Mouse (Mus musculus) limb, embryonic 14.5 days (tissue): ENCODE data around the gene Eno1. TPM values are rescaled to one million over a fixed set of nuclear protein-coding genes. Genes with fewer than 3 reads are reported as not detected.

ENCODE experiments used
- ATAC-seq: fragments of 200-750 bp; cut with Nextera tagmentation; 2 replicates; pipeline ENCODE4 v1.8.0; 2017; ENCODE audit warnings: low read depth, moderate number of reproducible peaks, moderate TSS enrichment; ENCODE audit not compliant: low FRiP score
- DNase-seq: peaks from one replicate; pipeline ENCODE4 v3.0.0-alpha.2; 2015; ENCODE audit warnings: low spot score
- H3K27ac ChIP-seq: fragments of 300-500 bp; sonication (generic); replicated peaks from 2 replicates; pipeline ENCODE4 v1.5.1; 2014; ENCODE audit warnings: low read depth, mild to moderate bottlenecking, low read length, moderate library complexity, mixed read lengths
- H3K27me3 ChIP-seq: fragments of 300-500 bp; sonication (generic); 2 replicates; pipeline ENCODE4 v1.6.1; 2014; ENCODE audit warnings: low read length, mixed read lengths; ENCODE audit not compliant: control insufficient read depth, insufficient read depth
- H3K36me3 ChIP-seq: fragments of 300-500 bp; sonication (generic); 2 replicates; pipeline ENCODE4 v1.6.1; 2014; ENCODE audit warnings: mild to moderate bottlenecking, low read length, moderate library complexity, mixed read lengths; ENCODE audit not compliant: control insufficient read depth, insufficient read depth
- H3K4me1 ChIP-seq: fragments of 300-500 bp; sonication (generic); 2 replicates; pipeline ENCODE4 v1.6.1; 2014; ENCODE audit warnings: antibody characterized with exemption, low read length, mixed read lengths; ENCODE audit not compliant: control insufficient read depth, insufficient read depth
- H3K4me2 ChIP-seq: fragments of 300-500 bp; sonication (generic); replicated peaks from 2 replicates; pipeline ENCODE4 v1.6.1; 2014; ENCODE audit warnings: low read depth, mild to moderate bottlenecking, low read length, moderate library complexity; ENCODE audit not compliant: severe bottlenecking
- H3K4me3 ChIP-seq: fragments of 300-500 bp; sonication (generic); replicated peaks from 2 replicates; pipeline ENCODE4 v1.5.1; 2014; ENCODE audit warnings: low read length
- H3K9ac ChIP-seq: fragments of 300-500 bp; sonication (generic); 2 replicates; pipeline ENCODE4 v1.6.1; 2014; ENCODE audit warnings: mild to moderate bottlenecking, low read depth, low read length, moderate library complexity; ENCODE audit not compliant: severe bottlenecking
- H3K9me3 ChIP-seq: fragments of 300-500 bp; sonication (generic); 2 replicates; pipeline ENCODE4 v1.6.1; 2016; ENCODE audit warnings: low read length; ENCODE audit not compliant: control insufficient read depth
- POLR2A ChIP-seq: fragments of 200-500 bp; IDR thresholded peaks from 2 replicates; pipeline ENCODE4 v1.8.0; 2012; ENCODE audit warnings: inconsistent platforms, mild to moderate bottlenecking, moderate library complexity, borderline replicate concordance; ENCODE audit not compliant: insufficient read depth, insufficient read length; ENCODE audit errors: extremely low read depth
- WGBS: fragments of 180-500 bp; shearing (Covaris S2); extraction: QIAGEN DNeasy Blood & Tissue Kit; methylation state at CpG from one replicate; pipeline ENCODE4 v1.1.7; 2014; 5-methylcytosine and 5-hydroxymethylcytosine counted together
- polyA plus RNA-seq, 2 experiments: library from polyadenylated mRNA; depleted of rRNA in 1 of 2; stranded (reverse) in 1 of 2; unstranded in 1 of 2; fragments of >200 nt; fragmentation: Nextera tagmentation in 1 of 2; extraction: Ambion mirVana in 1 of 2; gene quantifications; 2 replicates each; pipeline versions ENCODE4 v1.2.1 to v1.2.3; 2012 to 2014

Gene Eno1
- polyA plus RNA-seq, 2 experiments, result 675 to 1,302 TPM

GRCm38 (mm10) chr4:150230460-150231407, 5.8 kb upstream of the Eno1 start:
- Histone ChIP-seq H3K4me3 (no peak overlapping the region), H3K27me3 (no peaks in the 10 kb centered on the region), H3K4me2 (no peak overlapping the region), H3K36me3 (no peaks in the 10 kb centered on the region), H3K9me3 (no peaks in the 10 kb centered on the region), H3K4me1 (peaks cover 44% of the 10 kb centered on the region), H3K9ac (no peak overlapping the region), H3K27ac (no peak overlapping the region)
- DNase-seq, result no peak
- WGBS, result 18% methylated on average over 21 of the region's 21 CpGs
- no peak for ATAC-seq
- no peak for TF ChIP-seq POLR2A

GRCm38 (mm10) chr4:150231871-150232270, 4.7 kb upstream of the Eno1 start:
- Histone ChIP-seq H3K27me3 (no peaks in the 10 kb centered on the region), H3K4me2 (no peak overlapping the region), H3K4me1 (peaks cover 45% of the 10 kb centered on the region), H3K9ac (no peak overlapping the region), H3K27ac (no peak overlapping the region), H3K4me3 (no peak overlapping the region), H3K9me3 (no peaks in the 10 kb centered on the region), H3K36me3 (no peaks in the 10 kb centered on the region)
- no peak for TF ChIP-seq POLR2A
- WGBS, result 45% methylated on average over 8 of the region's 8 CpGs
- DNase-seq (no peak), ATAC-seq (no peak)

GRCm38 (mm10) chr4:150234599-150235327, 1.8 kb upstream of the Eno1 start:
- WGBS, result 26% methylated on average over 8 of the region's 8 CpGs

GRCm38 (mm10) chr4:150235585-150235984, 936 bp upstream of the Eno1 start:
- peaks cover 50% of the 10 kb centered on the region for H3K4me1 ChIP-seq
- 72% methylated on average over 4 of the region's 4 CpGs for WGBS
- no peak overlapping the region for H3K4me2 ChIP-seq
- peaks cover 17% of the 10 kb centered on the region for H3K36me3 ChIP-seq
- no peaks in the 10 kb centered on the region for H3K9me3 ChIP-seq
- TF ChIP-seq POLR2A, result no peak
- no peak overlapping the region for H3K27ac ChIP-seq
- no peak overlapping the region for H3K9ac ChIP-seq
- no peak for ATAC-seq
- no peak overlapping the region for H3K4me3 ChIP-seq
- no peak for DNase-seq
- no peaks in the 10 kb centered on the region for H3K27me3 ChIP-seq

More at GRCm38 (mm10) chr4:150234599-150235327, 1.8 kb upstream of the Eno1 start:
- no peak overlapping the region for H3K4me2 ChIP-seq
- ATAC-seq, result no peak
- TF ChIP-seq POLR2A, result no peak
- peak; percentile 65 for DNase-seq
- peaks cover 10% of the 10 kb centered on the region for H3K36me3 ChIP-seq
- peaks cover 49% of the 10 kb centered on the region for H3K4me1 ChIP-seq
- H3K9me3 ChIP-seq, result no peaks in the 10 kb centered on the region
- H3K9ac ChIP-seq, result no peak overlapping the region
- H3K27ac ChIP-seq, result peak overlapping the region; percentile 67
- H3K4me3 ChIP-seq, result no peak overlapping the region
- no peaks in the 10 kb centered on the region for H3K27me3 ChIP-seq

GRCm38 (mm10) chr4:150236031-150236430, 490 bp upstream of the Eno1 start:
- peak overlapping the region; percentile 80 for H3K4me3 ChIP-seq
- H3K27me3 ChIP-seq, result no peaks in the 10 kb centered on the region
- H3K9me3 ChIP-seq, result no peaks in the 10 kb centered on the region
- H3K36me3 ChIP-seq, result peaks cover 21% of the 10 kb centered on the region
- TF ChIP-seq POLR2A, result no peak
- H3K4me1 ChIP-seq, result peaks cover 46% of the 10 kb centered on the region
- peak overlapping the region; percentile 82 for H3K9ac ChIP-seq
- H3K4me2 ChIP-seq, result peak overlapping the region; percentile 57
- peak overlapping the region; percentile 99 for H3K27ac ChIP-seq
- DNase-seq, result no peak
- no peak for ATAC-seq
- 79% methylated on average over 8 of the region's 8 CpGs for WGBS
